Mouse (Mus musculus): ENCODE results near the gene Gm43518.

Gm43518 gene

DNA sequence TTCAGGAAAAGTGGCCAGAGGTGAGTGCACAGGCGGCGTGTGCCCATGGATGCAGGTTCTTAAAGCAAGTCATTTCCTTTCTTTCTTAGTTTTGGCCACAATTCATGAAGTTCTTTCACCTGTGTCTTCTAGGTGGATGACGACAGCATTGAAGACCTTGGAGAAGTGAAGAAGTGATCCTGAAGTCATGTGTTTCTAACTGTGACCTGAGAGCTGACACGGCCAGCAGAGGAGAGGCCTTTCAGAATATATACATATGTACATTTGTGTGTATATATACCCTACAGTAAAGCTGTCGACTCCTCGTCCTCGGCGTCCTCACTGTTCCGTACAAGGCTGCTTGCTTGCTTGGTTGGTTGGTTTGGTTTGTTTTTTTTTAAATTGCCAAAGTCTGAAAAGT lies at the start of gene Gm43518:
Gm43518 (plus strand) TSS at position 301 of the 400 bp plus-strand sequence.
- DNase-seq (ENCODE audit: low read depth, low spot score): no peak

DNA sequence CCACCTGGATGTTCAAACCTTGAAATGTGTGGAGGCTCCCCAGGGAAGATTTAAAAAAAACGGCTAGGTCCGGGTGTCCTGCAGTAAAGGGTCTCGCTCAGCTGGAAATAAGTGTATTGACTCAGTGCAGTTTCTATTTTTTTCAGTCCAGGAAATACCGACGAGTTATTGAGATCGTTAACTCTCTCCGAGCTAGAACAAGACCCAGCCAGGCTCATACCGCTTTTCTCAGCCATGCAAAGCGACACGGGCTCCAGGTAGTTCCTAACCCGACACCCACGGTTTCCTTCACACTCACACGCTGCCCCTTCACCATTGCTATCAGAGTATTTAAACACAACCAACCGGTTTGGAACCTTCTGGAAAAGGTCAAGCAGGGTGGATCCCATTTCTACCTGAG lies 49.2 kb upstream of the Gm43518 start:
- no peak for DNase-seq (ENCODE audit: low read depth, low spot score)

DNA sequence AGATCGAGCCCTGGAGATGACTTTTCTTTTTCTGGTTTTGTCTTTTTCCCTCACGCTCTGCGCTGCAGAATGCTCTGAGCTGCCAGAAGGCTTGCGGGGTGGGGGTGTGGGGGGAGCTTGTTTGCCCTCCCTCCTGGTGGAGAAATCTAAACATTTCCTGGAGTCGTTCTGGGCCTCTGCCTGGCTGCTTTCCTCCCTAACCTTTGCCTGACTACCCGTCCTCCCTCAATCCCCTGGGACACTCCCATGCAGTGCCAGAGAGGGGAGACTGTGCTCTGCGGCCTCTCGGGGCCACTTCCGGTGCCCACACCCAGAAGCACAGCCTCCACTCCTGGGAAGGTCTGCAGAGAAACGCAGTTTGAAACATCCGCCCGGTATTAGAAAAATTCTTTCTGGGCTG lies 47.3 kb upstream of the Gm43518 start, which contains the start of gene Hcar1:
Hcar1 (minus strand) TSS at position 93 of the 400 bp plus-strand sequence.
- DNase-seq (ENCODE audit: low read depth, low spot score): no peak

DNA sequence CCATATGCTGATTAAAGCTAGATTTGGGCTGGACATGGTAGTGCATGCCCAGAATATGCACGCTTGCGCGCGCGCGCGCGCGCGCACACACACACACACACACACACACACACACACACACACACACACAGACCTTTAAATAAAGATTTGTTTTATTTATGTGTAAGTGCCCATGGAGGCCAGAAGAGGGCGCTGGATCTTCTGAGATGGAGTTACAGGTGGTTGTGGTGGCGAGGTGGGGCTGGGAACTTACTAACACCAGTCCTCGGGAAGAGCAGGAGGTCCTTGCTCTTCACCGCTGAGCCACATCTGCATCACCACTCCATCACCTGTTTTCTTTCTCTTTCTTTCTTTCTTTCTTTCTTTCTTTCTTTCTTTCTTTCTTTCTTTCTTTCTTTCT lies 46.4 kb upstream of the Gm43518 start:
- DNase-seq (ENCODE audit: low read depth, low spot score): no peak

DNA sequence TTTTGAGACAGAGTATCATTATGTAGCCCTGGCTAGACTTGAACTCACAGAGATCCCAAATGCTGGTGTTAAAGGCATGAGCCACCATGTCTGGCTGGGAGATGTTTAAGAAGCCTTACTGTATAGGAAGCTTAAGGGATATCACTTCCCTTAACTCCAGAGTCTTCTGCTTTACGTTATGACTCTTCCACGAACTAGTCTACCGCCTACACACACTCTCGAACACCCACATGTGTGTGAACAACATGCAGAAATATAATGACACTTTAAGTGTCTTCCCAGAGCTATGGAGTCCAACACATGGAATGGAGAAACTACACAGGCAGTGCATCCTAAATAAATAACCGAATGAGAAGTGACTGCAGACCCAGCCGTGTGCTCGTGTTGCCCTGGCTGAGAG lies 43.3 kb upstream of the Gm43518 start:
- DNase-seq (ENCODE audit: low read depth, low spot score): no peak

DNA sequence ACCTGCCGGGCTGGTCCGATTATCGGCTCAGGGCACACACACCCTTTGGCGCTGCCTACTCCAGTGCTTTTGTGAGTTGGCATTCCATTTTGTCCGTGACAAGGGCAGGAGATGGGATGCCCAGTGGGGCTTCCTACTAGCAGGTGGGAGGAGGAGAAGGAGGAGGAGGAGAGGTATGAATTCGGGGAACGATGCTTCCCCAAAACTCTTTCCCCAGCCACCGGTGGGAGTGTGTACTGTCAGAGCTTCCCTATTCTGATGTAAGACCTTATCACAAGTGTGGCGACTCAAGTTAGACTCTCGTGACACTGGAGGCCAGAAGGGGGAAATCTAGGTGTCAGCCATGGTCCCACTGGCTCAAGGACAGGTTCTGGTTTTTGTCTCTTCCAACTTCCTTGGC lies 42.9 kb upstream of the Gm43518 start:
- DNase-seq (ENCODE audit: low read depth, low spot score): no peak

DNA sequence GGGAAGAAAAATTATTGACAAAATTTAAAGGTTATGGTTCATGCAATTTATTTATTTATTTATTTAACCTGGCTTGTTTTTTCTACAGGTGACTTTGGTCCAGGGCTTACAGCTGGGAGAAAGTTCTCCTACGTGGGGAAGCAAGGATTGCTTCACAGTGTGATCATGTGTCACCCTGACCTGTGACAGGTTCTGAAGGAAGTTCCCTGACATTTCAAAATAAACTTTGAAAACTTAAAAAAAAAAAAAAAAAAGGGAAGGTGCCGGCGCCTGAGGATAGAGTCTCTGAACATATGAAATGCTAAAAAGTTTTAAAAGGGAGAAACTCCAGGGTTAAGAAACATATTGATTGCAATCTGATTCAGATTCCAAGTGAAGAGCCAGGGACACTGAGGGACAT lies 40.9 kb upstream of the Gm43518 start:
- no peak for DNase-seq (ENCODE audit: low read depth, low spot score)

DNA sequence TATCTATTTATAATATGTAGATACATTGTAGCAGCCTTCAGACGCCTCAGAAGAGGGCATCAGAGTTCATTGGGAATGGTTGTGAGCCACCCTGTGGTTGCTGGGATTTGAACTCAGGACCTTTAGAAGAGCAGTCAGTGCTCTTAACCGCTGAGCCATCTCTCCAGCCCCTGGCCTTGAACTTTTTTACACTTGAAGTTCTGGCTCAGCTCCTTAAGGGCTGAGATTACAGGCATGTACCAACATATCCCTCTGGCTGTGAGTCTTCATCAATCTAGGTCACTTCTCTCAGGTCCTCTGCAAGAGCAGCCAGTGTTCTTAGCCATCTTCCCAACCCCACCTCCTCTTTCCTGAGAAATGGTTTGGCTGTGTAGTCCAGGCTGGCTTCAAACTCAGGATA lies 36.9 kb upstream of the Gm43518 start:
- no peak for DNase-seq (ENCODE audit: low read depth, low spot score)

DNA sequence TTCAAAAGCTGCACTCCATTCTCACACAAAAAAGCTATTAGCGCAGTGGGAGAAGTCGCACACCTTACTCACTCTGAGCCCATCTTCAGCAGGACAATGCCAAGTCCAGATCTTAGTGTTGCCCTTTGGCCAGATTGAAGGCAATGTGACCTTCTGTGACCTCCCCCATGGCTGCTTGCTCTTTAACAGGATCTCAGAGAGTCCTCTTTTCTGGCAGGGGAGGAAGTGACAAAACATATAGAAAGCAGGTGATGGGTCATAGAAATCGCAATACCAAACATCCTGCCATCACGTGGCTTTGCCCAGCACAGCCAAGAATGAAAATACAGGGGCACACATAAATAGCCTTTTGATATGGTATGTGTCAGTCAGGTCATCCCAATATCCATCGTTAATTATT lies 36.2 kb upstream of the Gm43518 start:
- DNase-seq (ENCODE audit: low read depth, low spot score): no peak

DNA sequence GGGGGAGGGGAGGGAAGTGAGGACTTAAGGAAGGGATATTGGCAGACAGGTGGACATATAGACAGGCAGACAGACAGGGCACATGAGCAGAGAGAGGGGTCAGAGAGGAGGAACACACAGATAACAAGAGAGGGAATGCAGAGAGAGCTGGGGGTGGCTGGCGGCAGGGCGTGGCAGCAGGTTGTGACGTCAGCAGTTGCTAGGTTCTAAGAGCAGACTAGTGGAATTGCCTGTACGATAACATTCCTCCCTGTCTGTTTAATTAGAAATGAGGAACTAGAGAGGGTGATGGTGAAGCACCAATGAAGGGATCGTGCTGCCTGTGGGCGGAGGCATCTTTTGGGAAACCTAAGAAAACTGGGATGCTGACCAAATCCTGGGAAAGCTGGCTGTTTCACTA lies 35.5 kb upstream of the Gm43518 start:
- peak; percentile 36 for DNase-seq (ENCODE audit: low read depth, low spot score)

DNA sequence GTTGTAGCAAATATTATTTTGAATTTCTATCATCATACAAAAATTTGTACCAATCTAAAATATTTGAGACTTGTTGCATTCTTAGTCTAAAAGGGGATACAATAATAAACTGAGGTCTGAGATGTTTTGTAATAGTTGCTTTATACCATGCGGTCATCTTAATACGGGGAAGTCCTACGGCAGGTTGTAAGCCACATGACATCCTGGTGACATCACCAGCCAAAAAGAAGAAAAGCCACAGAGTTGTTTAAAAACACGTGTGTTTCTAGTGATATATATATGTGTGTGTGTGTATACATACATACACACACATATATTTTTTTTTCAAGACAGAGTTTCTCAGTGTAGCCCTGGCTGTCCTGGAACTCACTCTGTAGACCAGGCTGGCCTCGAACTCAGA lies 33.7 kb upstream of the Gm43518 start:
- no peak for DNase-seq (ENCODE audit: low read depth, low spot score)

DNA sequence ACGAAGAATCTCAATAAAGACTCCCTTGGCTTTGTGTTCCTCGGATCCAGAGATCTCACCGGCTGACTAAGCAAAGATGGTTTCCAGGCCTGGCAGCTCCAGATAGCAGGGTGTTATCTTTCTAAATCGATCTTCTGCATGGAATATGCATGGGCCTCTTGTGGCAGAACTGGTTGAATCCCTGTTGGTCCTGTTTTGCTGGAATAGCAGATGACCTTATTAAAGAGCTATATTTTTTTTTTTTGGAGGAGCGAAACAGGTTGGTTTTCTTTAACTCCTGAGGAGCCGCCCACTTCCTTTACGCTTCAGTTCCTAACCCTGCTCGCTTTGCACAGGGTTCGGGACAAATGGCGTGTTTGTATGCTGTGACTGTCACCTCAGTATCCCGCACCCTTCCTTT lies 30.8 kb upstream of the Gm43518 start:
- no peak for DNase-seq (ENCODE audit: low read depth, low spot score)

DNA sequence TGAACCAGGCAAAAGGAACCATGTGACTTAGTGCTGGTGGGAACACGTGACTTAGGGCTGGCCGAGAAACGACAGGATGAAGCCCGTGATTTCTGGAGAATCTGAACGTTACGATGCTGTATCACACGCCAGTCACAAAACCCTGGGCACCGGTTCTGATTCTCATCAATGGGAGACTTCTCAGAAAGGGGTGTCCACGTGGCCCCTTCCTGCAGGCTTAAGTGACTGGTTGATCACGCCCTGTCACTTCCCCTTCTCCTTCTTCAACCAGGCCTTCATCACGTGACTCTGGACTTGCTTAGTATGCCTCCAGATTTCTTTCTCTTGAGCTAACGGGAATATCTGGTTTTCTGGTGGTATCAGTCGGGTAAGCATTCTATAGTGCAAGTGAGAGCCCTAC lies 29.9 kb upstream of the Gm43518 start:
- DNase-seq (ENCODE audit: low read depth, low spot score): no peak

DNA sequence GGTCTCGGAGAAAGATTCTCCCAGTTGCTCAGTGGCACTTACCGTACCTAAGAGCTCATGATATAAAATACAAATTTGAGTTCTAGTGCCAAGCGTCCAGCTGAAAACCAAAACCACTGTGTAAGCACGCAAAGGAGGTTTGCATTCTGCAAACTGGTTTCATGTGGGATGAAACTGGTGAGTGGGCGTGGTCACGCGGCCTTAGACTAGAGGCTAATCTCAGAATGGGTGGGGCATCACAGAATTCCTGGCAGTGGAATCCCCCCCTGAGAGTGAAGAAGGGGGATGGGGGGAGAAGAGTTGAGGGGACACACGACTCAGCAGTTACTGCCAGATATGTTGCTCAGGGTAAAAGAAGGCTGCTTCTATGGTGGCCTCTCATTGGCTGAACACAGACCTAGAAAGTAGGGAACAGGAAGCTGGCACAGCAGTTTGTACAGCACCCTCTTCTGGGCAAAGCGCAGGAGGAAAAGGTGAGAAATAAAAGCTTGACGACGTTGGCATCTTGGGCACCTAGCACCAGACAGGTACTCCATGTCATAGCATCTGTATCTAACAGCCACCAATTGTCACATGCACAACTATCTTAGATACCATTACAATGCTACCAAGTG lies 23.1 kb upstream of the Gm43518 start:
- no peak for DNase-seq (ENCODE audit: low read depth, low spot score)

DNA sequence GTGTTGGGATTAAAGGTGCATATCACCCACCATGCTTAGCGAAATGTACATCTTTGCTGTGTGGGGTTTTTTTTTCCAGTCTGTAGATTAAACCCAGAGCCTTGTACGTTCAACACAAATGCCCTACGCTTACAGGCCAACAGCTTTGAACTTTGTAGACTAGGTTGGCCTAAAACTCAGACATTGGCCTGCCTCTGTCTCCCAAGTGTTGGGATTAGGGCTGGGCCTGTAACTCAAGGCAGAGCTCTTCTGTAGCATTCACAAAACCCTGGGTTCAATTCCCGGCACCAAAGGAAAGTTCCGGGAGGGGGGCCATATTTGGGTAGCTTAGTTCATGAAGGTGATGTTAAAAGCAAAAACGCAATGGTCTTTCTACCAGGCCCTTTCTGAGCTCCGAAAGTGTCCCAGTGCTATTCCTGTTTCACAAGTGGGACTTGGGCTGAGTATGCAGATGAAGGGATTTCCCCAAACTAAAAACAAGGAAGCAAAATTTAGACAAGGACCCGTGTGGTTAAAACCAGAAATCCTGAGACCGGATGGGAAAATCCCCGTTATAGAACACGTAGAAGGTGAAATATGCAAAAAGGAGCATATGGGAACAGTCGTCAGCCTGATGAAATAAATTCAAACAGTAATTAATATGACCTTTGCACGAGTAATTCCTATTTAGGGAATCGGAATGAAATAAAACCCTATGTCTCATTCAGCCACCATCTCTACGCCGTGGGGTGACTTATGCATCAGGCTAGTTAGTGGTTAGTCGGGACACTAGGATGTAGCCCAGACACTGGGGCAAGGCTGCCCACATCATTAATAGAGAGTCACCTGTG lies 20.9 kb upstream of the Gm43518 start:
- DNase-seq (ENCODE audit: low read depth, low spot score): no peak

DNA sequence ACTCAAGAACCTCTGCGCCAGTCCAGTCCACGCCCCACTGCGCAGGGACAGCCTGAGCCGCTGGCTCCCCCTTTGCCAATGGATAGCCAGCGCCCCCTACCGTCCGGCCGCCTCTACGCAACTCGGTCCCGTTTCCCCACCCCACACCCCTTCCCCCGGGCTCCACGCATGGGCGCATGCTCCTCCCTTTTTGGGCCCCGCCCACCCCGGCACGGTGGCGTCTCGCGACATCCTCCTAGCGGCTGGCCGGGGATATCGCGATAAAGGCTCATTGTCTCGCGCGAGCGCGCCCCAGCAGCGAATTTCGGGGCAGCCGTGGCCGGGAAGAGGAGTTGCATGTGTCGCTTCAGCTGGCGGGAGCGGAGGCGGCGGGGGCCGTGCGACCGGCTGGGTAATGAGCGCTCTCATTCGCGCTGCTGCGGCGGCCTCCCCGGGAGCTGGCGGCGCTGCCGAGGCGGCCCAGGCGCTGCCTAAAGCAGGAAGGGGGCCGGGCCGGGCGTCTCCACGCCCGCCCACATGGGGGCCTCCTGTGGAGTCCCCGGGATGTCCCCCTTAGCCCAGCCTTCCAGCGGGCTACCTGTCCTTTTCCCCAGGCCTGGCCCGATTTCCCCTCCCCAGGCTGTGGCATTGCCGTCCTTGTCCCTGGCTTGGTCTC lies 20.1 kb upstream of the Gm43518 start, which contains the start of gene Denr:
Denr (plus strand) TSS at position 200 of the 655 bp plus-strand sequence.
- peak; percentile 99 for DNase-seq (ENCODE audit: low read depth, low spot score)

DNA sequence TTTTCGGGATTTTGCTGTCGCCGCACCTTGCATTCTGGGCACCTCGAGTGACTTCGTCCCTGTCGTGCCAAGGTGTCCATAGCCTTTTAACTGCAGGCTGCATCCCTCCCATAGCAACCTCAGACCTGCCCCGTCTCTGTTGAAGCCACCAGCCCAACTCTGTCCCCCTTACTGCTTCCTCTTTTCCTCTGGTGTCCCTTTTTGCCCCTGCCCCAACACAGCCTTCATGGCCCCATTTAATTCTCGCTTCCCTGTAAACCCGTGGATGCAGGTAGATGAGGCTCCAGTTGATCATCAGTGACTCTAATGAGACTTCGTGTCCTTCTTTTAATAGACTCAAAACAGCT lies 19.6 kb upstream of the Gm43518 start:
- no peak for DNase-seq (ENCODE audit: low read depth, low spot score)

DNA sequence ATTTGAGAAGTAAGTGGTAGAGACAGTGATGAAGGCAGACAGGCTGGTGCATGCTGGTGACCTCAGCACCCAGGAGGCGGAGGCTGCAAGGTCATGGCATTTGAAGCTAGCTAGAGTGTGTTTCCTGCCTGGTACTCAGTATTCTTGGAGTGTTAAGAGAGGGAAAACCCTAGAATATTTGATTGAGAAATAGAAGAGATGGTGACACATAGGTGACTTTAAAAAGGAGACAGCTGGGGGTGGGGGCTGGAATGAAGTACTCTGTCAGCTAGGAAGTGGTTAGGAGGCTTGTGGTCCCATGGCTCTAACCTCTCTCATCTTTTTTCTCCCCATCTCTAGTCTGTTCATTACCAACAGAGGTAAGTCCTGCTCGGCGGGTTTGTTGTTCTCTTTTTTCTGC lies 12.4 kb upstream of the Gm43518 start:
- DNase-seq (ENCODE audit: low read depth, low spot score): no peak

DNA sequence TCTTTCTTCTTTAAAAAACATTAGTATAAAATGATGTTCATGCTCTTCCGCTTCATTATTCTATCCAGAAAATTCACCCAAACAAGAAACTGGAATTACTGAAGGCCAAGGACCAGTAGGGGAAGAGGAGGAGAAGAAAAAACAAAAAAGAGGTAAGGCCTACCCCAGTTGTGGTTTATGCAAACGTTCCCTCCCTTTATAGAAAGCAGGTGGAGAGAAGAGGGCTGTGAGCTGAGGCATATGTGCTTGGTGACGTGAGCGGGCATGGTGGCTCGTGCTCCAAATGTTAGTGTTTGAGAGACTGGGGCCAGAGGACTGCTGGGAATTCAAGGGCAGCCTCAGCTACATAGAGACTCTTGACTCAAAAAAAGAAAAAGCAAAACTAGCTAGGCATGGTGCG lies 5.1 kb upstream of the Gm43518 start:
- no peak for DNase-seq (ENCODE audit: low read depth, low spot score)

DNA sequence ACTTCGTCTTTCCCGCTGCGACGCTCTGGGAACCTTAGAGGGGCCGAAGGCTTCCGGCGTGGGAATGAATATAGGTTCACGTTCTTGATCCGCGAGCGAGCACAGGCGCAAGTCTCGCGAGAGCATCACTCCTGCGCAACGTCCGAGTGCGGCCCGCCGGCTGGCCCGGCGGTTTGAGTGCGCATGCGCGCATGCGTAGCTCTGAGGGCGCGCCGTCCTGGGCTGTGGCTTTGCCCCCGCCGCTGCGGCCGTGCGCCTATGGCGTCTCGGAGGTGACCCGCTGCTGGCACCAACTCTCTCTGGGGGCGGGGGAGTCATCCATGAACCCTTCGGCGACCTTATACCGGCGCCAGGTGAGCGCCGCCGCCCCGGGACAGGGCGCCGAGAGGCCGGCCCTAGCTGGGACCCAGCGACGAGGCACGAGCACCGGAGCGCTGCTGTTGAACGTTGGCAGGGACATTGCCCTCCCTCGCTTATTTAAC lies 3.3 kb downstream of the Gm43518 start, which contains the start of gene Ccdc62:
Ccdc62 (plus strand) TSS at position 172 of the 482 bp plus-strand sequence.
- peak; percentile 99 for DNase-seq (ENCODE audit: low read depth, low spot score)

DNA sequence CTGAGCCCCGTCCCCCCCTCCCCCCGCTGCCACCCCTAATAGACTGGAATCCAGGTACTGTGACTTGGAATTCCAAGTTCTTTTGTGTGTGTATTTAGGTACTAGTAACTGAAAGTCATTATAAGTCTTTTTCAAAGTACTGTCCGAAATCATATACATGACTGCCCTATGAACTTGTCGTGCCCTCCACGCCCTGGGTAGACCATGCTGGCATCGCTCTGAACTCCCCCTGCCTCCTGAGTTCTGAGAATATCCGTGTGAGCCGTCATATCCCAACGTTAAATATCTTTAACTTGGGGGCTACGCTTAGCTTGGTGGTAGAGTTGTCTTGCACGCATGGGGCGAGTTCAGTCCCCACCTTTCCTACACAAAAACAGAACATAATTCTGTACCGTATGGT lies 3.9 kb downstream of the Gm43518 start:
- DNase-seq (ENCODE audit: low read depth, low spot score): no peak

DNA sequence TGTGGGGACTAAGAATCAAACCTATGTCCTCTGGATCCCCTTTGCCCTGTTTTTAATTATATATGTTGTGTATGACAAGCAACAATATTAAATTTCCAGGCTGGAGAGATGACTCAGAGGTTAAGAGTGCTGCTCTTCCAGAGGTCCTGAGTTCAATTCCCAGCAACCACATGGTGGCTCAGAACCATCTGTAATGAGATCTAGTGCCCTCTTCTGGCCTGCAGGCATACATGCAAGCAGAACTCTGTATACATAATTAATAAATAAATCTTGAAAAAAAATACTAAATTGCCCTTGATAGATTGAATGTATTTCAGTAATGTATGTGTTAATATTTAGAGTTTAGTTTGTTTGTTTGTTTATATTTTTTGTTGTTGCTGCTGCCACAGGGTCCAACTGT lies 5.7 kb downstream of the Gm43518 start:
- no peak for DNase-seq (ENCODE audit: low read depth, low spot score)

DNA sequence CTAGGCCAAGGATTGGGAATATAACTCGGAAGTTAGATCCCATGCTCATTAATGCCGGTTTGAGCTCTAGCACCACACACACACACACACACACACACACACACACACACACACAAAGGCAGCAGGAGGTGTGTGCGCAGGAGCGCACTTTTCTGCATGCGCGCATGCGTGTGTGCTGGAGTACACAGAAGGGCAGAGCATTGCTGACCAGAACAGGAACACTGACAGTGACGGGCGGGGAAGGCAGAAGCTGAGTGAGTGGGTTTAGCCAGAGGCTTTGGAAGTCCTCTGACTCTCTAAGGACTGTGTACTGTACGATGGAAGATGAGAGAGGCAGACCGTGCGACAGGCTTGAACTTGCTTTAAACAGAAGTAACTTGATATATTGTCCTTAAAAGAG lies 6.3 kb downstream of the Gm43518 start:
- no peak for DNase-seq (ENCODE audit: low read depth, low spot score)
